Mouse (Mus musculus) intestine, embryonic 16.5 days (tissue): Measurements from ENCODE around the gene Rundc1. TPM values are rescaled to one million over a fixed set of nuclear protein-coding genes. Genes with fewer than 3 reads are reported as not detected.

Experiments
- ATAC-seq: fragments of 200-750 bp; cut with Nextera tagmentation; 2 replicates; pipeline ENCODE4 v1.8.0; 2017; ENCODE audit warnings: moderate TSS enrichment, moderate library complexity
- H3K27ac ChIP-seq: fragments of 300-500 bp; sonication (generic); 2 replicates; pipeline ENCODE4 v1.5.1; 2014; ENCODE audit warnings: mild to moderate bottlenecking, low read length
- H3K27me3 ChIP-seq: fragments of 300-500 bp; sonication (generic); replicated peaks from 2 replicates; pipeline ENCODE4 v1.6.1; 2014; ENCODE audit warnings: low read length, control low read depth, mixed read lengths; ENCODE audit not compliant: control insufficient read depth, insufficient read depth
- H3K36me3 ChIP-seq: fragments of 300-500 bp; sonication (generic); 2 replicates; pipeline ENCODE4 v1.6.1; 2014; ENCODE audit warnings: low read length, control low read depth; ENCODE audit not compliant: control insufficient read depth, insufficient read depth
- H3K4me1 ChIP-seq: fragments of 300-500 bp; sonication (generic); 2 replicates; pipeline ENCODE4 v1.6.1; 2014; ENCODE audit warnings: low read length, control low read depth, mixed read lengths; ENCODE audit not compliant: control insufficient read depth, insufficient read depth
- H3K4me2 ChIP-seq: fragments of 300-500 bp; sonication (generic); 2 replicates; pipeline ENCODE4 v1.6.1; 2014; ENCODE audit warnings: low read depth, low read length, control low read depth
- H3K4me3 ChIP-seq: fragments of 300-500 bp; sonication (generic); 2 replicates; pipeline ENCODE4 v1.5.1; 2014; ENCODE audit warnings: mild to moderate bottlenecking, low read length
- H3K9ac ChIP-seq: fragments of 300-500 bp; sonication (generic); 2 replicates; pipeline ENCODE4 v1.6.1; 2014; ENCODE audit warnings: low read depth, low read length
- H3K9me3 ChIP-seq: fragments of 300-500 bp; sonication (generic); 2 replicates; pipeline ENCODE4 v1.6.1; 2016; ENCODE audit warnings: low read length, control low read depth; ENCODE audit not compliant: control insufficient read depth
- WGBS: fragments of 180-500 bp; shearing (Covaris S2); extraction: QIAGEN DNeasy Blood & Tissue Kit; methylation state at CpG from one replicate; pipeline ENCODE4 v1.1.7; 2014; 5-methylcytosine and 5-hydroxymethylcytosine counted together
- polyA plus RNA-seq: library from polyadenylated mRNA; unstranded; fragments of >200 nt; fragmentation: Nextera tagmentation; extraction: Ambion mirVana; gene quantifications from 2 replicates; pipeline ENCODE4 v1.2.1, GENCODE M21; 2015

Rundc1 gene
- polyA plus RNA-seq, 1 experiment from 2014 or later = 16.6 TPM

GRCm38 (mm10) chr11:101418991-101419390 is 5.9 kb upstream of the Rundc1 start:
- no peak overlapping the region for H3K27ac ChIP-seq
- no peak overlapping the region for H3K4me2 ChIP-seq
- no peaks in the 10 kb centered on the region for H3K9me3 ChIP-seq
- no peak overlapping the region for H3K4me3 ChIP-seq
- H3K27me3 ChIP-seq = no peaks in the 10 kb centered on the region
- H3K4me1 ChIP-seq = peaks cover 10% of the 10 kb centered on the region
- WGBS = 56% methylated on average over 6 of the region's 6 CpGs
- ATAC-seq = no peak
- H3K9ac ChIP-seq = no peak overlapping the region
- no peaks in the 10 kb centered on the region for H3K36me3 ChIP-seq

GRCm38 (mm10) chr11:101419610-101420009 is 5.3 kb upstream of the Rundc1 start:
- WGBS = 30% methylated on average over 3 of the region's 3 CpGs
- H3K4me1 ChIP-seq = peaks cover 13% of the 10 kb centered on the region

GRCm38 (mm10) chr11:101420148-101420547 is 4.7 kb upstream of the Rundc1 start:
- Histone ChIP-seq H3K9me3 (no peaks in the 10 kb centered on the region), H3K4me3 (no peak overlapping the region), H3K27me3 (no peaks in the 10 kb centered on the region), H3K4me1 (peaks cover 13% of the 10 kb centered on the region), H3K4me2 (no peak overlapping the region), H3K9ac (no peak overlapping the region), H3K27ac (no peak overlapping the region), H3K36me3 (no peaks in the 10 kb centered on the region)
- no peak for ATAC-seq
- WGBS = 88% methylated on average over 5 of the region's 5 CpGs

More at GRCm38 (mm10) chr11:101419610-101420009, 5.3 kb upstream of the Rundc1 start:
- Histone ChIP-seq H3K9me3 (no peaks in the 10 kb centered on the region), H3K9ac (no peak overlapping the region), H3K4me2 (no peak overlapping the region), H3K4me3 (no peak overlapping the region), H3K27ac (no peak overlapping the region), H3K27me3 (no peaks in the 10 kb centered on the region), H3K36me3 (no peaks in the 10 kb centered on the region)
- ATAC-seq = no peak

- Histone ChIP-seq H3K27me3 (no peaks in the 10 kb centered on the region), H3K36me3 (no peaks in the 10 kb centered on the region), H3K4me2 (peak within 1 kb of the TSS; percentile 88), H3K4me1 (peaks cover 19% of the 10 kb centered on the region), H3K27ac (peak within 1 kb of the TSS; percentile 92), H3K9ac (peak within 1 kb of the TSS; percentile 94), H3K4me3 (peak within 1 kb of the TSS; percentile 97), H3K9me3 (no peaks in the 10 kb centered on the region)
- peak; percentile 83 for ATAC-seq
- WGBS = 5% methylated on average over 23 of the region's 23 CpGs
These were observed 607 bp upstream of the Rundc1 start, which contains the start of gene Gm27029 for GRCm38 (mm10) chr11:101424105-101424851. Gm27029 (minus strand) TSS chr11:101424796.

GRCm38 (mm10) chr11:101426165-101426564 is 1.3 kb downstream of the Rundc1 start:
- H3K27ac ChIP-seq = no peak overlapping the region
- H3K4me1 ChIP-seq = peaks cover 19% of the 10 kb centered on the region
- WGBS = 50% methylated on average over 8 of the region's 8 CpGs
- H3K4me2 ChIP-seq = peak overlapping the region; percentile 88
- no peak for ATAC-seq
- H3K36me3 ChIP-seq = peaks cover 5% of the 10 kb centered on the region; the same call in 1 of the 2 replicates
- H3K9me3 ChIP-seq = no peaks in the 10 kb centered on the region
- H3K4me3 ChIP-seq = peak overlapping the region; percentile 97
- H3K9ac ChIP-seq = peak overlapping the region; percentile 94
- no peaks in the 10 kb centered on the region for H3K27me3 ChIP-seq

GRCm38 (mm10) chr11:101431327-101431726 is 6.4 kb downstream of the Rundc1 start:
- H3K9me3 ChIP-seq = no peaks in the 10 kb centered on the region
- no peak overlapping the region for H3K27ac ChIP-seq
- 91% methylated on average over 9 of the region's 9 CpGs for WGBS
- peaks cover 12% of the 10 kb centered on the region for H3K36me3 ChIP-seq
- H3K4me2 ChIP-seq = no peak overlapping the region
- H3K27me3 ChIP-seq = no peaks in the 10 kb centered on the region
- peaks cover 7% of the 10 kb centered on the region for H3K4me1 ChIP-seq
- ATAC-seq = no peak
- H3K9ac ChIP-seq = no peak overlapping the region
- no peak overlapping the region for H3K4me3 ChIP-seq

GRCm38 (mm10) chr11:101433396-101433795 is 8.5 kb downstream of the Rundc1 start:
- no peaks in the 10 kb centered on the region for H3K9me3 ChIP-seq
- WGBS = 90% methylated on average over 13 of the region's 13 CpGs
- H3K9ac ChIP-seq = no peak overlapping the region
- H3K27ac ChIP-seq = no peak overlapping the region
- H3K36me3 ChIP-seq = peaks cover 12% of the 10 kb centered on the region
- H3K27me3 ChIP-seq = no peaks in the 10 kb centered on the region
- ATAC-seq = no peak
- no peaks in the 10 kb centered on the region for H3K4me1 ChIP-seq
- no peak overlapping the region for H3K4me2 ChIP-seq
- no peak overlapping the region for H3K4me3 ChIP-seq

- Histone ChIP-seq H3K4me3 (no peak overlapping the region), H3K9me3 (no peaks in the 10 kb centered on the region), H3K36me3 (peaks cover 7% of the 10 kb centered on the region), H3K4me2 (no peak overlapping the region), H3K9ac (no peak overlapping the region), H3K27ac (no peak overlapping the region), H3K27me3 (no peaks in the 10 kb centered on the region), H3K4me1 (no peaks in the 10 kb centered on the region)
- 75% methylated on average over 4 of the region's 4 CpGs for WGBS
- ATAC-seq = no peak
These were observed 10.9 kb downstream of the Rundc1 start for GRCm38 (mm10) chr11:101435831-101436230.

- no peak for ATAC-seq
- Histone ChIP-seq H3K36me3 (peaks cover 7% of the 10 kb centered on the region), H3K9ac (no peak overlapping the region), H3K4me1 (no peaks in the 10 kb centered on the region), H3K4me2 (no peak overlapping the region), H3K27me3 (no peaks in the 10 kb centered on the region), H3K27ac (no peak overlapping the region), H3K9me3 (no peaks in the 10 kb centered on the region), H3K4me3 (no peak overlapping the region)
- WGBS = 84% methylated on average over 4 of the region's 4 CpGs
These were observed 12.0 kb downstream of the Rundc1 start for GRCm38 (mm10) chr11:101436916-101437315.
